Mouse (Mus musculus) G1E (cell line): ENCODE data around the gene Gse1. TPM values are rescaled to one million over a fixed set of nuclear protein-coding genes. Genes with fewer than 3 reads are reported as not detected.

ENCODE experiments used
- ATAC-seq: 2 replicates; pipeline ENCODE4 v1.8.0; 2016; ENCODE audit warnings: mild to moderate bottlenecking; ENCODE audit not compliant: insufficient number of reproducible peaks, poor library complexity, low FRiP score, severe bottlenecking; ENCODE audit errors: extremely low read depth
- DNase-seq: peaks from one replicate; pipeline ENCODE4 v3.0.0; 2012; ENCODE audit warnings: low spot score
- H3K27me3 ChIP-seq: 2 replicates; pipeline ENCODE4 v1.6.1; 2012; ENCODE audit warnings: mild to moderate bottlenecking, low read length, inconsistent platforms; ENCODE audit not compliant: insufficient read depth
- H3K36me3 ChIP-seq: replicated peaks from 2 replicates; pipeline ENCODE3; 2012; ENCODE audit warnings: mild to moderate bottlenecking, inconsistent platforms
- H3K4me1 ChIP-seq: 2 replicates; pipeline ENCODE4 v1.6.1; 2012; ENCODE audit warnings: low read depth, low read length, inconsistent platforms, mixed read lengths; ENCODE audit not compliant: insufficient read depth
- H3K4me3 ChIP-seq: 2 replicates; pipeline ENCODE4 v1.5.1; 2012; ENCODE audit warnings: low read depth, mild to moderate bottlenecking, inconsistent platforms, low read length, moderate library complexity, mixed read lengths
- H3K9me3 ChIP-seq: replicated peaks from 2 replicates; pipeline ENCODE4 v1.6.1; 2012; ENCODE audit warnings: inconsistent platforms
- CTCF ChIP-seq: IDR thresholded peaks from 2 replicates; pipeline ENCODE4 v1.5.1; 2012; ENCODE audit warnings: low read depth, low read length, inconsistent platforms, mixed read lengths
- GATA1 ChIP-seq: IDR thresholded peaks from 2 replicates; pipeline ENCODE4 v1.6.1; 2012; ENCODE audit warnings: borderline replicate concordance, low read length, inconsistent platforms, mixed read lengths
- GATA2 ChIP-seq: IDR thresholded peaks from 2 replicates; pipeline ENCODE4 v1.6.1; 2012; ENCODE audit warnings: low read depth, low read length, inconsistent platforms, borderline replicate concordance
- POLR2AphosphoS5 ChIP-seq: IDR thresholded peaks from 2 replicates; pipeline ENCODE4 v1.6.1; 2012; ENCODE audit warnings: low read depth, low read length, inconsistent platforms; ENCODE audit not compliant: insufficient replicate concordance
- TAL1 ChIP-seq: conservative IDR thresholded peaks from 2 replicates; pipeline ENCODE4 v1.6.1; 2012; ENCODE audit warnings: low read depth, low read length, inconsistent platforms, mixed read lengths
- polyA plus RNA-seq: library from polyadenylated mRNA; stranded (reverse); fragments of >175 nt; gene quantifications from 2 replicates; pipeline ENCODE4 v1.2.3, GENCODE M21; 2012
- total RNA-seq, 2 experiments: library from RNA; stranded (forward) in 1 of 2; stranded (reverse) in 1 of 2; fragments of 200-1000 nt in 1 of 2; fragments of >200 nt in 1 of 2; fragmentation: Nextera tagmentation in 1 of 2; gene quantifications; 2 replicates each; pipeline ENCODE4 v1.2.3; 2014 to 2017

Gene Gse1
- total and polyA plus RNA-seq, 3 experiments: 6.3 to 106 (median 48.4) TPM

DNA sequence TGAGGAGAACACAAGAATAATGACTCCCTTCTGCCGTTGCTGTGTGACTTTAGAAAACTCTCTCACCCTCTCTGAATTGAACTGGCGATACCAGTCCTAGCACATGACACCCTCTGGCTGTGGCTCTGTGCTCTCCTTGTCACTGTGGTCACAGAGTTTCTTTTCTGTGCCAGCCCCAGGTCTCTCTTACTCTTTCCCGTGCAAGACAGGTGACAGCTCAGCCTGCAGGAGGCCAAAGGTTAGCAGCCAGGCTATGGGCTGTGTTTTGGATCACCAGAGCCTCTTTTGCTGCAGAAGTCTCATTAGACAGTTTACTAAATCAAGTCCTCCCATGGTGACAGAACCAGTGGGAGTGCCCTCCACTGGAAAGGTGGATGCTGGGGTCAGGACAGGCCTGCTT is 145.4 kb downstream of the Gse1 start:
- Histone ChIP-seq H3K4me1 (peaks cover 96% of the 10 kb centered on the region), H3K36me3 (no peaks in the 10 kb centered on the region), H3K4me3 (0 out of 2 replicates have a peak overlapping the region, but pooled peaks have one; percentile 5), H3K9me3 (peaks cover 14% of the 10 kb centered on the region), H3K27me3 (peaks cover 74% of the 10 kb centered on the region)
- ATAC-seq: no peak
- DNase-seq: no peak
- no peak for TF ChIP-seq GATA1
- TF ChIP-seq GATA2: no peak
- TF ChIP-seq CTCF: no peak
- TF ChIP-seq TAL1: no peak
- TF ChIP-seq POLR2AphosphoS5: no peak

DNA sequence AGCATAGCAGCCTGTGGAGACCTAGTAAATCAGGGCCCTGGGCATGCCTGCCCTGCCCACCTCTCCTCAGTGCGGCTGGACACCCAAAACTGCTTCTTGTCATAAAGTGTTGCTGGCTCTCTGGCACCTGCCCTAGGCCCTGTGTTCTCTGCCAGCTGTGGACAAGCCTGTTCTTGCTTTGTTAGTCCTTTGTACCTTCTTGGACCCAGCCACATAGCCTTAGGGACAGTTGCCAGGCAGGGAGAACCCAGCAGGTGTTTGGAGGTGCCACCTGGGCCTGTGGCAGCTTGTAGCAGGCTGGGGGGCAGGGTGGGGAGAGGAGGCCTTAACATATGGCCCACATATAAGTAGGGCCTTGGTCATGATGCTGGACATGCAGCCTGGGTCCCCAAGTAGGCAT is 145.8 kb downstream of the Gse1 start:
- TF ChIP-seq GATA1 (no peak), TAL1 (no peak), POLR2AphosphoS5 (no peak), CTCF (no peak), GATA2 (no peak)
- Histone ChIP-seq H3K4me1 (peaks cover 96% of the 10 kb centered on the region), H3K9me3 (peaks cover 14% of the 10 kb centered on the region), H3K4me3 (peak overlapping the region; percentile 5; the same call in 1 of the 2 replicates), H3K27me3 (peaks cover 74% of the 10 kb centered on the region), H3K36me3 (no peaks in the 10 kb centered on the region)
- no peak for DNase-seq
- ATAC-seq: no peak

- Histone ChIP-seq H3K36me3 (no peaks in the 10 kb centered on the region), H3K4me3 (peak overlapping the region; percentile 4; the same call in 1 of the 2 replicates), H3K27me3 (peaks cover 74% of the 10 kb centered on the region), H3K9me3 (peaks cover 14% of the 10 kb centered on the region), H3K4me1 (peaks cover 92% of the 10 kb centered on the region)
- ATAC-seq (no peak), DNase-seq (no peak)
- TF ChIP-seq GATA1: no peak
- no peak for TF ChIP-seq CTCF
- no peak for TF ChIP-seq POLR2AphosphoS5
- TF ChIP-seq GATA2: no peak
- TF ChIP-seq TAL1: no peak
These were observed 146.3 kb downstream of the Gse1 start for GRCm38 (mm10) chr8:120374514-120374913.

- Histone ChIP-seq H3K9me3 (peaks cover 14% of the 10 kb centered on the region), H3K4me1 (peaks cover 85% of the 10 kb centered on the region), H3K4me3 (no peak overlapping the region), H3K27me3 (peaks cover 74% of the 10 kb centered on the region), H3K36me3 (no peaks in the 10 kb centered on the region)
- ATAC-seq (no peak), DNase-seq (no peak)
- TF ChIP-seq GATA1 (no peak), TAL1 (no peak), POLR2AphosphoS5 (no peak), GATA2 (no peak)
These were observed 146.9 kb downstream of the Gse1 start for GRCm38 (mm10) chr8:120375170-120375569.

GRCm38 (mm10) chr8:120376215-120376614 is 148.0 kb downstream of the Gse1 start:
- Histone ChIP-seq H3K4me3 (no peak overlapping the region), H3K4me1 (peaks cover 75% of the 10 kb centered on the region), H3K36me3 (no peaks in the 10 kb centered on the region), H3K9me3 (peaks cover 14% of the 10 kb centered on the region), H3K27me3 (peaks cover 84% of the 10 kb centered on the region)
- no peak for TF ChIP-seq CTCF
- no peak for TF ChIP-seq POLR2AphosphoS5
- TF ChIP-seq GATA1: no peak
- TF ChIP-seq GATA2: no peak
- TF ChIP-seq TAL1: no peak
- no peak for DNase-seq
- no peak for ATAC-seq

DNA sequence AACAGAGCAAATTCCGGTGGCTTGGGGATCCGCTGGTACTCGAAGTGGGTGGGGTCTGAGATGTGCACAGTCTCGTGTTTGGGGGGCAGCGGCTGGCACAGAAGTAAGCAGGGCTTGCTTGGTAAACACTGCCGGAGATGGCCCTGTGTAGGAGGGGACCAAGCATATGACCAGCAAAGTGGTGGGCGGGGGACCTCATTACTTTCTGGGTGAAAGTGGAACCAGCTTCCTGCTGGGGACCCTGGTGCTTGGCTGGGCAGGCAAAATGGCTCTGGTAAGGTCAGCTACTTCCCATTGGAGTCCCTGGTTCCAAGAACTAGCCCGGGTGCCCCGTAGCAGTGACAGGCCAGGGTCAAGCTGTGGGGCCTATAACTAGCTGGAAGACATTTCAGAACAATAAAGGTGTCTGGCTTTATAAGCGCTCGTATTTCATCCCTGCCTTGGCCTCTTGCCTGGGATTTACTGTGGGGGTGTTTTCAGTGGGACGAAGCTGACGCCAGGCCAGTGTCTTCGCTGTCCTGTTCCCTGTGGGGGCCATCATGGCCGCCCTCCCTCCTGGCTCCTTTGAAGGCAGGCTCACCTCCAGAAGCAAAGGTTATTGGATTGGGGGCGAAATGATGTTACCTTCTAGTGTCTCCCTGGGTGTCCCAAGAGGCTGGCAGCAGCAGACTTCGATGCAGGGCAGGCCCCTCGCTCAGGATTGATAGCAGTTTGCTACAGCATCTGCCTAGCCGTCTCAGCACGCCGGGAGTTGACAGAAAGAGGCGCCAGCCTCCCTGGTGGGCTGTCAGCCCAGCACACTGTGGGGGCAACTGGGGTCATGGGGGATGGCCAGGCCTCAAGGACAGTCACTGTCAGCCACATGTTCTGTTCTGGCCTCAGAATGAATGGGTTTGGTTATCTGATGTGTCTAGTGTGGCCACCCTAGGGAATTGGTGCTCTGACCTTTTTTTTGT is 148.9 kb downstream of the Gse1 start:
- TF ChIP-seq POLR2AphosphoS5 (no peak), CTCF (no peak), GATA2 (no peak), TAL1 (no peak), GATA1 (no peak)
- Histone ChIP-seq H3K4me3 (peak overlapping the region; percentile 1; the same call in 1 of the 2 replicates), H3K27me3 (peaks cover 92% of the 10 kb centered on the region), H3K9me3 (peaks cover 12% of the 10 kb centered on the region), H3K36me3 (no peaks in the 10 kb centered on the region), H3K4me1 (peaks cover 66% of the 10 kb centered on the region)
- DNase-seq (no peak), ATAC-seq (no peak)
